Mouse (Mus musculus): ENCODE measurements around the gene Relb. TPM values are rescaled to one million over a fixed set of nuclear protein-coding genes. Genes with fewer than 3 reads are reported as not detected.
A peak's percentile ranks its signal among the peaks of the same experiment; 100 is the strongest.

Relb gene
- total and polyA plus RNA-seq, 3 experiments: 44.0 to 59.6 (median 58.1) TPM

DNA sequence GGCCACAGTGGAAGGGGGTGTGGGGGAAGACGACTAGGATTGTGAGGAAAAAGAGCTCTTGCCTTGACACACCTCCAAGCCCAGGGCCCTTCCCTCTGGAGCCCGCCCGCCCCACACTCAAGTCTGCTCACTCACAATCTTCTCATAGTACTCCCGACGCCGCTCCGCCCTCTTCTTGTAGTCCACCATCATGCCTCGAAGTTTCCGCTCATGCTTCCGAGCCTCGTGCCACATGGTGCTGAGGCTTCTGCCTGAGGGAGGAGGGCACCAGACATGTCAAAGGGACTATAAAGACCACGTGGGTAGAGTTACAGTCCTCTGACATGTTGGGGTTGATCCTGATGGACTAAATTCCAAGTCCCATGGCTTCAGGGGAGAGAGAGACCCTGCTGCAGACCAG lies 26.2 kb downstream of the Relb start:
- peak overlapping the region; percentile 90 for H3K9ac ChIP-seq (ENCODE audit: insufficient read depth, low read depth)
- dilution Hi-C loops (cut with MboI; ENCODE audit: extremely low pct_ligation_motif_present, extremely low pct_unique_long_range_greater_than_20kb, low sequenced_read_pairs) (no loop called here), in situ Hi-C loops (cut with MboI; ENCODE audit: low pct_ligation_motif_present, low pct_unique_long_range_greater_than_20kb, low sequenced_read_pairs) (no loop called here)
- no peaks in the 10 kb centered on the region for H3K27me3 ChIP-seq (replicated peaks)
- H3K36me3 ChIP-seq (replicated peaks in 1 of 2; ENCODE audit: control insufficient read depth in 1 of 2, insufficient read depth in 1 of 2, low read length in 1 of 2): peaks cover 42 to 72% of the 10 kb centered on the region in 2 experiments
- peaks cover 11 to 51% of the 10 kb centered on the region in 2 experiments; a peak in 3 of 4 replicates for H3K4me1 ChIP-seq (ENCODE audit: control insufficient read depth in 1 of 2, insufficient read depth in 2 of 2)
- H3K79me2 ChIP-seq (replicated peaks; ENCODE audit: control insufficient read depth, extremely low read depth, insufficient read depth, poor library complexity, severe bottlenecking): peaks cover 43% of the 10 kb centered on the region
- no peaks in the 10 kb centered on the region for H3K9me3 ChIP-seq (replicated peaks; ENCODE audit: low read length)
- no peak overlapping the region for H3K27ac ChIP-seq (ENCODE audit: insufficient read depth, low read depth)
- TF ChIP-seq ZMIZ1 (IDR thresholded peaks at IDR 0.05; ENCODE audit: low read depth, low read length) (no peak), TBP (conservative IDR thresholded peaks at IDR 0.05; ENCODE audit: low read depth, low read length) (no peak), MEF2A (IDR thresholded peaks at IDR 0.05; ENCODE audit: borderline replicate concordance, low read depth, low read length) (no peak), USF2 (conservative IDR thresholded peaks at IDR 0.05; ENCODE audit: low read depth, low read length) (no peak), CHD2 (IDR thresholded peaks at IDR 0.05; ENCODE audit: low read length) (no peak), ZC3H11A (IDR thresholded peaks at IDR 0.05; ENCODE audit: low read depth, low read length) (no peak), KAT2A (IDR thresholded peaks at IDR 0.05; ENCODE audit: insufficient replicate concordance, low read length) (no peak), HCFC1 (IDR thresholded peaks at IDR 0.05; ENCODE audit: low read depth, low read length) (no peak), TCF12 (IDR thresholded peaks at IDR 0.05; ENCODE audit: low read depth, low read length) (no peak), CHD1 (IDR thresholded peaks at IDR 0.05; ENCODE audit: low read depth, low read length) (no peak), GABPA (IDR thresholded peaks at IDR 0.05; ENCODE audit: insufficient replicate concordance, low read depth, low read length) (no peak), BHLHE40 (IDR thresholded peaks at IDR 0.05; ENCODE audit: low read depth, low read length) (peak; percentile 63), MAX (IDR thresholded peaks at IDR 0.05; ENCODE audit: low read length) (peak; percentile 95), E2F4 (IDR thresholded peaks at IDR 0.05; ENCODE audit: insufficient replicate concordance, low read depth, low read length) (no peak), MXI1 (IDR thresholded peaks at IDR 0.05; ENCODE audit: low read depth, low read length) (peak; percentile 97), NRF1 (IDR thresholded peaks at IDR 0.05; ENCODE audit: low read depth, low read length) (no peak), SIN3A (IDR thresholded peaks at IDR 0.05; ENCODE audit: low read length) (peak; percentile 55; the same call in 1 of the 2 replicates), POLR2A (IDR thresholded peaks at IDR 0.05; ENCODE audit: low read depth, low read length) (peak; percentile 50; the same call in 1 of the 2 replicates), ETS1 (conservative IDR thresholded peaks at IDR 0.05; ENCODE audit: low read depth, low read length) (no peak), UBTF (IDR thresholded peaks at IDR 0.05; ENCODE audit: low read depth, low read length) (no peak), EP300 (IDR thresholded peaks at IDR 0.05; ENCODE audit: low read length) (no peak), ZKSCAN1 (IDR thresholded peaks at IDR 0.05; ENCODE audit: borderline replicate concordance, low read depth, low read length) (no peak), USF1 (IDR thresholded peaks at IDR 0.05; ENCODE audit: low read depth, low read length) (no peak), PAX5 (IDR thresholded peaks at IDR 0.05; ENCODE audit: low read length) (no peak), MYC (IDR thresholded peaks at IDR 0.05; ENCODE audit: low read depth, low read length) (peak; percentile 94)
- peak; percentile 53 for DNase-seq (ENCODE audit: extremely low read depth)
- peak overlapping the region; percentile 97 for H3K4me2 ChIP-seq (ENCODE audit: insufficient read depth, low read depth, poor library complexity, severe bottlenecking)
- H3K4me3 ChIP-seq (replicated peaks in 1 of 3; ENCODE audit: low read depth in 2 of 3, low read length in 2 of 3, poor library complexity in 1 of 3): peak overlapping the region; percentile 95 to 99 (median 99)
